Mouse (Mus musculus): ENCODE data around the gene Lca5l.
"Not testable (repeated sequence)": the region's sequence is repeated elsewhere in the genome, so short reads cannot be mapped to it uniquely, and the experiment has no call there.

The Lca5l gene

GRCm38 (mm10) chr16:96168837-96169236, 23.2 kb downstream of the Lca5l start:
- DNase-seq (ENCODE audit: low spot score): no peak

GRCm38 (mm10) chr16:96165723-96166264, 26.3 kb downstream of the Lca5l start:
- DNase-seq (ENCODE audit: low spot score): no peak

DNA sequence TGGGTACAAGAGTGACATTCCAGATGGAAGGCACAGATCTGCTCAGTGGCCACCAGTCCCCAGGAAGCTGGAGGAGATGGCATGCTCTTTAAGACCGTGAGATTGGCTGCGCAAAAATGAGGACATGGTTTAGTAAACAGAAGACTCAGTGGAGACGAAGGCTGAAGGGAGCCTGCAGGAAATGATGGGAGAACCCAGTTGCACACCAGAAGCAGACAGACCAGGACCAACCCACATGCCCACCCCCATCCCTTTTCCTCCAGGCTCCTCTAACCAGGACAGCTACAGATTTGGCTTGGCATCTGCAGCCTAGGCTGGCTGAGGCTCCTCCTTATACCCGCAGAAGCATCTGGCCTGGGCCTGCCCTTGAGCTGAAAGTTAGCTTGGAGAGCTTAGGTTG, 30.7 kb downstream of the Lca5l start:
- DNase-seq (ENCODE audit: low spot score): no peak

DNA sequence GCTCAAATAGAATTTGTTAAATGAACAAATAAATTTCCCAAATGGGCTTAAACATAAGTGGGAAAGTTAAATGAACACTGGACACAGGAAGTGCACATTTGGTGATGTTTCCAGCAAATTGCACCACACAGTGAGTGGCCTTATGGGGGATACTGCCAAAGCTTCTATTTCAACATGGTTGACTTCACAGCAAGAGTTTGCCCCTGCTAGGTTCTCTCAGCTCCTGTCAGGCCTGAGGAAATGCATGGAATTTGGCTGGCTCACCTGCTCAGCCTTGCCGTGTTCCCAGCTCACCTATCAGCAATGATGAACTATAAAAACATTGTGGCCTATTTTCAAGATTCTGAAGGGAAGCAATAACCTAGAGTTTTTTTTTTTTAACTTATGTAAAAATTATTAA, 31.1 kb downstream of the Lca5l start:
- DNase-seq (ENCODE audit: low spot score): no peak

DNA sequence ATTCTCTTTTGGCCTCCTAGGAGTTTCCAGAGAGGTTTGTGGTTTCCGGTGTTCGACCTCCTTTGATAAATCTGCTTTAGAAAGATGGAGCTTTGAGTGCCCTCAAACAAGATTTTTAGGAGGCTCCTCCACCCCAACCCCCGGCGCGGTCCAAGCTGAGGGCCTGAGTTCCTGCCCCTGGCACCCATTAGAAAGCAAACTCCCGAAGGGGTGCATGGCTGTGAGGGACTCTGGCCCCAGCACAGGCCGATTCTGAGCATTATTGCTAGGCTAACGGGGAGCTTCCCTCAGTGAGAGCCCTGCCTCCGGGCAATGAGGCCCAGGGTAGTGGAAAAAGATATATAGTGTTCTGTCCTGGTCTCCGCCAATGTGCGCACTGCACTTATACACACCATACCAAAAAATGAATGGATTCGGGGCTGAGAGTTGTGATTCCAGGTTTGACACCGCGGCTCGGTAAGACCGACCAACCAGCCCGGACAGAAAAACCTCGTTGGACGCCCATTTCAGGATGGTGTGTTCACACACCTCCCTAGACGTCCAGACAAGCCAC, 32.2 kb downstream of the Lca5l start:
- no peak for DNase-seq (ENCODE audit: low spot score)

- no peak for DNase-seq (ENCODE audit: low spot score)
These were observed 32.9 kb downstream of the Lca5l start for GRCm38 (mm10) chr16:96159091-96159731.

DNA sequence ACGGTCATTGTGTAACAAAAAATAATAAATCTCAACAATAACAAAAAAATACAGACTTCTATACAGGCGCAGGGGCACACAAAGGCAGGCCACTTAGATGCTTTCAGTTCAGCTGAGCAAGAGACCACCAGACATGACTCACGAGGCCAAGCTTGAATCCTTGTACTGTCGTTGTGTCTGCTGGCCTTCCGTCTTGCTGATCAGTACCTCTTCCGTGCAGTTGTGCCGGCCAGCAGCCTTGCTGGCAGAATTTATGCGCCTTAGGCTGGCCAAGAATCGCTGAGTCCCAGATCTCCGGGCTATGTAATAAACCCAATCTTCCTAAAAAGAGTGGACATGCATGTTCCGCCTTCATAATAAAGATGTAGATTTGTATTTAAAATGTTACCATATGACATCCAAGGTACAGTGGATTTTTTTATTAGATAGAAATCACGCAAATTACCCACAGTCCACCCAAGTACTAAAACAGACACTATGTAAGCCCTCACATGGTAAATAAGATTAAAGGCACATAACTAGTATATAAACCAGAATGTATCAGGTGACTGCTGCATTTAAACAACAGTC, 33.5 kb downstream of the Lca5l start:
- no peak for DNase-seq (ENCODE audit: low spot score)

- DNase-seq (ENCODE audit: low spot score): no peak
These were observed 34.9 kb downstream of the Lca5l start for GRCm38 (mm10) chr16:96157171-96157570.

GRCm38 (mm10) chr16:96156019-96156418, 36.1 kb downstream of the Lca5l start:
- no peak for DNase-seq (ENCODE audit: low spot score)

DNA sequence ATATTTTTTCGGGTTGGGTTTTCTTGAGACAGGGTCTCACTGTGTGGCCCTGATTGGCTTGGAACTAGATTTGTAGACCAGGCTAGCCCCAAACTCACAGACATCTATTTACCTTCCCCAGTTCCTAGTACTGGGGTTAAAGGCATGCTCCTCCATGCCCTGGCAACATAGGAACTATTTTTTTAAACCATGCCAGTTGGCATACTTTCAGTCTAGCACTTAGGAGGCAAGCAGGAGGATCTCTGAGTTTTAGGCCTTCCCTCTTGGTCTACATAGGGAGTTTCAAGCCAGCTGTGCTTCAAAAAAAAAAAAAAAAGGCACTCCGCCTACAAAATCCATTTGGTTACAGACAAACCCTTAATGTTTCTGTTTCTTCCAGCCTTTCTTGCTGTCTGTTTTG, 37.6 kb downstream of the Lca5l start:
- no peak for DNase-seq (ENCODE audit: low spot score)

GRCm38 (mm10) chr16:96151551-96151950, 40.5 kb downstream of the Lca5l start:
- DNase-seq (ENCODE audit: low spot score): no peak

DNA sequence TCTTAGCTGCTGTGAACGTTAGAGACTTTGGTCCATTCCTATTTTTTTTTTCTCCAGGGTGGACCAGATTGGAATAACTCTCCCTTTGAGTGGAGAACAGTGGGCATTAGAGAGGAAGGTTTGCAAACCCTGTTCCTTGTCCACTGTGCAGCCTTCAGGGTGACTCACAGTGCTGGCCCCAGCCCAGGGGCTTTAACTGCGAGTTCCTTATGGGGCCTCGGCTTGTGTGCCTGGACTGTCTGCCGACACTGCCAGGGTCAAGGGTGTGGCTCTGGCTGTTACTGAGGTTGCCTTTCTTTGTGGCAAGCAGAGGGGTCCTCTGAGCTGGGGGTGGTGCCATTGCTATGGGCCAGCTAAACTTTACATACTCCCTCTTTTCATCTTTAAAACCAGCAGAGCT, 41.1 kb downstream of the Lca5l start:
- DNase-seq (ENCODE audit: low spot score): no peak

DNA sequence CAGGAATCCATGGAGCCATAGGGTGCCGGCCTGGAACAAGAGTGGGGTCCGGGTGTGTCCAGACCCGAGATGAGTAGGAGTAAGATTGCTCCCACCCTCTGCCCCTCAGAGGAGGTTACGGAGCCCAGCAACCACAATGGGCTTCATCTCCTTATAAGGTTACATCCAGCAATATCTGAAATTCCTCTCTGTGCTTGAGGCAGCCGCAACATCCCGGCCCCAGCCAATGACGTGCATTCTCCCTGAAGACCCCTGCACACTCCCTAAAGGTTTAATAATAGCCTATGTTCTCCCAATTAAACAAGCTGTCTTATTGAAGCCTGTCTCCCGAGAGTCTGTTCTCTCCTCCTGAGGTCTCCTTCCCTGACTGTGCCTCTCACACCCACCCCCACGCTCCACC, 42.8 kb downstream of the Lca5l start:
- no peak for DNase-seq (ENCODE audit: low spot score)

DNA sequence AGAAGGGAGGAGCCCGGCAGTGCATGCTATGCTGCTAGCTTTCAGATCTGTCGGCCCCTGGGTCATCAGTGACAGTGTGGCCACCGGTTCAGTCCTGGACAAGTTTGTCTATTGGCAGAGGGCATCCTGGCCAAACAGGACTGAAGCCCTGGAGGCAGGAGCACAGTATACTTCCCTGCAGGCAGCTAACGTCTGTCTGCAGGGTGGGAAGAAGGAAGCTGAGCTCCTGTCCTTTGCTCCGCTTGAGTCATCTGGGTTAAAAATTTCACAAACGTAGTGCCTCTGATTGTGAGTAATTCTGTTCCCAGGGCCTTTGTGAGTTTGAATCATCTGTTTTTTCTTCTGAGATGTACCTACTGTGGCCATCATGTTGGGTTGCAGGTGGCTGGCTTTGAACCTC, 43.2 kb downstream of the Lca5l start:
- DNase-seq (ENCODE audit: low spot score): no peak

DNA sequence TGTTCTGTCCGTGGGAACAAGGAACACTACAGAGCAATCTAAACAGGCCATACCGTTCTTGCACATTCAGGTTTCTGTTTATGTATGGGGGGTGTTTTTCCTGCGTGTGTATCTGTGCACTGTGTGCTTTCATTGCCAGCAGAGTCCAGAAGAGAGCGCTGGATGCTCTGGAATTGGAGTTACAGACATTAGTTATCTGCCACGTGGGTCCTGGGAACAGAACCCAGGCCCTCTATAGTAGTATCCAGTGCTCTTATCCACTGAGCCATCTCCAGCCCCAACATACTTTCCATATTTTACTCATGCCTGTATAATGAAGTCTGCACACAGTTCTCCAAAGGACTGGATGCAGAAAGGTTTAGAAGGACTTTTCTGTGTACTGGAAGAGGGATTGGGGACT, 46.3 kb downstream of the Lca5l start:
- no peak for DNase-seq (ENCODE audit: low spot score)

DNA sequence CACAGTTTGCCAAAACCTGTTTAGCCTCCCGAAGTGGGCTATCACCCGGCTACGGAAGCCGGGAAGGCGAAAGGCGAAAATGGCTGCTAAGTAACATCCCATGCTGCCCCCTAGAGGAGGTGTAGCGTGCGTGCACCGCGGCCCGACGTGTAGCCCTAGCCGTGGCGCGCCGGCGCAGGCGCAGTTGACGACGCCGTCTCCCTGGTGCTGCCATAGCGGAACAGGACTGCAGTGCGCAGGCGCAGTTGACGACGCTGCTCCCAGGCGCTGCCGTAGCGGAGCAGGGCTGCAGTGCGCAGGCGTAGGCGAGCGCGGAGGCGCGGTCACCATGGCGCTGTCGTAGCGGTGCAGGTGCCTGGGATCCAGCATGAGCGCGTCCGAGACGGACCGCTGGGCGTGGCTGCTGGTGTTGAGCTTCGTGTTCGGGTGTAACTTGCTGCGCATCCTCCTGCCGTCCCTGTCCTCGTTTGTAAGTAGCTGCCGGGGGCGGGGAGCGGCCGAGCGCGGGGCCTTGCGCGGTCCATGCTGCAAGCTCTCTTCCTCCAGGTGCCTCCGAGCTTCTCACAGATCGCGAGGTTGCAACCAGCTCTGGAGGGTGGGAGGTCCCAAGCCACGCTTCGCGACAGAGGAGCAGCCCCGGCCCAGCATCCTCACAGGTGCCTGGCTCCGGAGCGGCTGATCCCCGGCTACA, 46.8 kb downstream of the Lca5l start, which contains the start of gene Wrb:
Gene Wrb (plus strand): TSS at position 298 of the 691 bp plus-strand sequence.
- DNase-seq (ENCODE audit: low spot score): peak; percentile 99

DNA sequence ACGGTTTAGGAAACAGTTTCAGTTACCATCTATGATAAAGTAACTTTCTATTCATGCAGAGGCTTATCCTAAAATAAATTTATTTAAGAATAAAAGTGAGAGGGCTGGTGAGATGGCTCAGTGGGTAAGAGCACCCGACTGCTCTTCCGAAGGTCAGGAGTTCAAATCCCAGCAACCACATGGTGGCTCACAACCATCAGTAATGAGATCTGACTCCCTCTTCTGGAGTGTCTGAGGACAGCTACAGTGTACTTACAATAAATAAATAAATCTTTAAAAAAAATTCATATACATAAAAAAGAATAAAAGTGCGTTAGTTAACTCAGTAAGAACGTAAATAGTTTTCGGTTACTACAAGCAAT, 47.3 kb downstream of the Lca5l start:
- not testable (repeated sequence) for DNase-seq (ENCODE audit: low spot score)

- no peak for DNase-seq (ENCODE audit: low spot score)
These were observed 63.6 kb downstream of the Lca5l start for GRCm38 (mm10) chr16:96128466-96128865.

DNA sequence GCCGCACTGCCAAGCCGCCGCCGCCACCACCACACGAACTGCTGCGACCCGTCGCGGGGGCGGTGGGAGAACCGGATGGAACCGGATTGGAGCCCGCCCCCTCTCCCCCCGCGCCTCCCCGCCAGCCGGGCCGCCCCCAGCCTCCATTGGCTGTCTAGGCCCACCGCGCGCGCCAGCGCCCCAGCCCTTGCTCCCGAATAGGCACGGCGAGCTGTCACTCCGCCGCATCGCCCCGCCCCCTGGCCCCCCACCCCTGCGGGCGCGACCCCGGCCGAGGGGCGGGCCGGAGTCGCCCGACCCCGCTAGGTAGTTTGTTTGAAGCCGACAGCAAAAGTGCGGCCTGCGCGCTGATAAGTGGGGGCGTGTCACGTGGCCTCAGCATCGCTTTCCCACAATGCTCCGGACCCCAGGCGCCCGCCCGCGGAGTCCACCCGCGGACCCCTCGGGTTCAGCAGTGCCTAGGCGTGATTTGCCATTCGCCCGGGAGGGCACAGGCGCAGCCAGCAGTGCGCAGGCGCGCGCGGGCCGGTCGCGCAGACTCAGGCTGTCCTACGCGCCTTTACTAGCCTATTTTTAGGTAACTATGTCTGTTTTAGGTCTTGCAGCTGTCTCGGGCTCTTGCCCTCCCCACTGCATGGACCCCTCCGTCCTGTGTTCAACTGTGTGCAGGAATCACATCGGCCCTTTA, 64.3 kb downstream of the Lca5l start, which contains the start of gene Hmgn1:
Gene Hmgn1 (minus strand): TSS at position 73 of the 688 bp plus-strand sequence.
- DNase-seq (ENCODE audit: low spot score): peak; percentile 77

- peak; percentile 31 for DNase-seq (ENCODE audit: low spot score)
These were observed 64.8 kb downstream of the Lca5l start for GRCm38 (mm10) chr16:96127288-96127656.

- peak; percentile 46 for DNase-seq (ENCODE audit: low spot score)
These were observed 65.3 kb downstream of the Lca5l start for GRCm38 (mm10) chr16:96126684-96127171.

- DNase-seq (ENCODE audit: low spot score): no peak
These were observed 71.9 kb downstream of the Lca5l start for GRCm38 (mm10) chr16:96120022-96120623.
